Mouse (Mus musculus): ENCODE results near the gene Plcd4.

The Plcd4 gene

DNA sequence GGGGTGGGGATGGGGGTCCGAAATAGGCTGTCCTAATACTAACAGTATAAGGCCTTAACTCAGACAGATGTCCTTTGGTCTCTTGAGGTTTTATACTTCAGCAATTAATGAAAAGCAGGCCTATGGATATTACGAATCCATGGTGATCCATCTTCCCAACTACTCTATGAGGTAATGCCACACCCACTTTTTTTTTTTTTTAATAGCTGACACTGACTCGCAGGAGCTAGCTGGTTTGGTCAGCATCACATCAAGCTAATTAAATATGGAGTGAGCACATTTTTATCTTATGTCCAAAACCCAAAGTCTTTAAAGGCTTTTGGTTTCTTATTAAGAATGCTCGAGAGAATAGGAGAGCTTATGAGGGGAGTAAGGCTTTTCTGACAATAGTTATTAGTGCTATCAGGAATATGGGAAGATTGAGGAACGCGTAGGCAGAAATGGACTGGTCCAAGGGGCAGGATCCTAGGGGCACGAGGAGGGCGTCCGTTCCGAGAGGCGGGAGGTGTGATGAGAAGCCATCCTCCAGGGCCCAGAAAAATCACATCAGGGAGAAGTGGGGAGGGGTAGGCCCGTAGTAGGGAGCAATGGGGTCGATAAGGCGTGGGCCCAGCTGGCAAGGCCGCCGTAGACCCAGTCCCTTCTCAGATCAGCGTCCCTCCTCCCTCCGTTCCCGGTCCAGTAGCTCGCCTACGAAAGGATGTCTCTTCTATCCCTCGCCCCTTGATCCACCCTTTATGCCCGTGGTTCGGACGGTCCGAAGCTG, 58.0 kb downstream of the Plcd4 start:
- DNase-seq: no peak

DNA sequence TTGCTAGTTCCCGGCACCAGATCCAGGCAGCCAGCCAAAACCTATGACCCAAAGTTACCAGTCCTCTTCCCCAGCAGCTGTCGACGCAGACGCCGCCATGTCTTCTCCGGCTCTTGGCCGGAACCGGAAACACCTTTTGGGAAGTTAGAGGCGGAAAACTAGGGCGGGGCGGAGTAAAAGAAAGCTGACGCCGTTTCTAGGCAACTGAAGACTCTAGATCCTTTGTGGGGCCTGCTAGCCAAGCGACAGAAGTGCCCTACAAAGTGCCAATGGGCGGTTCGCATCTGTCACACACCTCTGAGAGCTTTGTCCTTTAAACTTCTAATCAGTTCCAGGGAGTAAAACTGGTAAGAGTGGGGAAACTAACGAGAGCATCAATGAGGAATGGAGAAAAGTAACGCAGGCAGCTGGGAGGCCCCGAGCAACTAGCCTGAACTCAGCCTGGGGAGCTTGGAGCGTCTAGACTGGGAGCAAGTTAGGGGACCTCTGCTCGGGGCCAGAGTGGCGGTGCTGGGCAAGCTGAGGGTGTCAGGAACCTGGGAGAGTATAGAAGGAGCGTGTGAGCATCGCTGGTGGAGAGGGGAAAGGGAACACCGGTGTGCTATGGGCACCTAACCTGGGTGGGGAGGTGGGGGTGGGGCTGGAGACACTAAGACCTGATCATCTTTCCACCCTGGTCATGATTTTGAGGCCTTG, 58.7 kb downstream of the Plcd4 start, which contains the start of the genes Rnf25 and Stk36:
Gene Rnf25, minus strand, starts transcription at position 131 of the 696 bp plus-strand sequence.
Gene Stk36, plus strand, starts transcription at position 179 of the 696 bp plus-strand sequence.
- DNase-seq: peak; percentile 79 to 80

All from cerebellum, postnatal 36 days (tissue).